Comparison of ENCODE assay signal across 8 mouse cellular contexts in the genomic region with DNA sequence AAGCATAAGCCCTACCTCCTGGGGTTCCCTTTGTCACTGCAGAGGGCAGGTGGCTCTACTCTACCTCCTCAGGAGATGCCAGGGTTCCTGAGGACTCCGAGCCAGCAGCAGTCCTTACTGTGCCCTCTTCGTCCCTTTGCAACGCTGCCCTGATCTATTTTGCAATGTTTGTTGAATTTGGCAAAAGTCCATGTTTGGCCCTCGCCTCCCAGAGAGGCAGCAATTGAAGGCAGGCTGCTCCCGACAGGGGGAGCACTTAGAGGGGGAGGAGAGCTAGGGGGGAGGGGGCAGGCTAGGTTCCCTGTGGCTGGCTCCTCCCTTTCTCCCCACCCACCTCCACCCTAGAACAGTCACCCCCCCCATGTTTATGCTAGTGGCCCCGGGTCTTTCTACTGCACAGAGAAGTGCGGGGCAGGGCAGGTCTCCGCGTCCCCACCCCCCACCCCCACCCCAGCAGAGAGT. TPM values are rescaled to one million over a fixed set of nuclear protein-coding genes. Genes with fewer than 3 reads are reported as not detected.
DNase-seq lines count a peak whose midpoint lies in the region; ATAC-seq lines count a peak whose summit lies in the region.

No protein-coding gene starts in this region.

- no peak overlapping the region for H3K4me3 ChIP-seq in heart, embryonic 11.5 days (ENCODE audit: low read depth, low read length)

- H3K9me3 ChIP-seq in heart, embryonic 11.5 days (replicated peaks; ENCODE audit: control insufficient read depth, low read length) = no peaks in the 10 kb centered on the region

- H3K36me3 ChIP-seq in heart, embryonic 11.5 days (ENCODE audit: control insufficient read depth, insufficient read depth, low read length) = no peaks in the 10 kb centered on the region

- no peaks in the 10 kb centered on the region; the same call in 1 of the 2 replicates for H3K27me3 ChIP-seq in heart, embryonic 11.5 days (ENCODE audit: control insufficient read depth, insufficient read depth, low read length)

- no peaks in the 10 kb centered on the region; the same call in 1 of the 2 replicates for H3K4me1 ChIP-seq in heart, embryonic 11.5 days (ENCODE audit: control insufficient read depth, insufficient read depth, low read length)

- ATAC-seq in heart, embryonic 11.5 days (replicated peaks; ENCODE audit: insufficient number of reproducible peaks, low FRiP score, low TSS enrichment) = no peak
- peak; percentile 48 for ATAC-seq in megakaryocyte-erythroid progenitor cell, adult 5-6 weeks (replicated peaks; ENCODE audit: low FRiP score, low TSS enrichment, poor library complexity, severe bottlenecking)

- peak overlapping the region; percentile 38 for H3K4me2 ChIP-seq in heart, embryonic 11.5 days

- 10% methylated on average over 9 of the region's 9 CpGs for WGBS in heart, embryonic 11.5 days (ENCODE audit: insufficient replicate concordance)

- no peak overlapping the region for H3K9ac ChIP-seq in heart, embryonic 11.5 days (ENCODE audit: low read depth, low read length)

- peak; percentile 25 for DNase-seq in thymus, postnatal 14 days
- DNase-seq in thymus, postnatal 10 days (ENCODE audit: low spot score in 2 of 2) = no peak
- DNase-seq in cerebellum, adult 11 months = peak; percentile 38
- DNase-seq in kidney, postnatal 36 days = peak; percentile 66 to 72
- DNase-seq in spleen, adult 18-20 months = no peak
- no peak for DNase-seq in layer of hippocampus, adult 8-10 months (ENCODE audit: low spot score in 2 of 2)

- H3K27ac ChIP-seq in heart, embryonic 11.5 days (ENCODE audit: low read depth, low read length) = no peak overlapping the region

RNA-seq across cellular contexts. Expression of a gene that starts 2.0 kb away (rescaled TPM):
- polyA plus RNA-seq in heart, embryonic 11.5 days (2014; fragmentation: Nextera tagmentation; extraction: Ambion mirVana) = not detected in 2 replicates
- total RNA-seq in megakaryocyte-erythroid progenitor cell, adult 5-6 weeks (2014; fragmentation: Nextera tagmentation) = not detected in 2 replicates
- not detected in 2 replicates for total RNA-seq in megakaryocyte-erythroid progenitor cell, adult 5-6 weeks (2017)
- total RNA-seq in layer of hippocampus, adult 8-10 months (2022) = under 1 TPM in 1 of 4 experiments, not detected in 3; 0.25 TPM

RNA-seq across cellular contexts. Expression of a gene that starts 9.3 kb away (rescaled TPM):
- polyA plus RNA-seq in heart, embryonic 11.5 days (2014; fragmentation: Nextera tagmentation; extraction: Ambion mirVana) = 1.8 and 2.0 TPM in 2 replicates
- total RNA-seq in megakaryocyte-erythroid progenitor cell, adult 5-6 weeks (2014; fragmentation: Nextera tagmentation) = 0.52 and 1.4 TPM in 2 replicates
- total RNA-seq in megakaryocyte-erythroid progenitor cell, adult 5-6 weeks (2017) = 1.2 TPM in 1 of 2 replicates, not detected in the other
- total RNA-seq in layer of hippocampus, adult 8-10 months (2022) = 1 to 10 TPM; 1.3 to 3.1 (median 1.8) TPM

RNA-seq across cellular contexts. Expression of a gene that starts 35.3 kb away (rescaled TPM):
- polyA plus RNA-seq in heart, embryonic 11.5 days (2014; fragmentation: Nextera tagmentation; extraction: Ambion mirVana) = 1.4 and 1.7 TPM in 2 replicates
- total RNA-seq in megakaryocyte-erythroid progenitor cell, adult 5-6 weeks (2014; fragmentation: Nextera tagmentation) = not detected in 2 replicates
- total RNA-seq in megakaryocyte-erythroid progenitor cell, adult 5-6 weeks (2017) = not detected in 2 replicates
- 10 to 100 TPM; 28.0 to 46.6 (median 34.7) TPM for total RNA-seq in layer of hippocampus, adult 8-10 months (2022)

RNA-seq across cellular contexts. Expression of a gene that starts 54.8 kb away (rescaled TPM):
- 0.11 TPM in 1 of 2 replicates, not detected in the other for polyA plus RNA-seq in heart, embryonic 11.5 days (2014; fragmentation: Nextera tagmentation; extraction: Ambion mirVana)
- not detected in 2 replicates for total RNA-seq in megakaryocyte-erythroid progenitor cell, adult 5-6 weeks (2014; fragmentation: Nextera tagmentation)
- total RNA-seq in megakaryocyte-erythroid progenitor cell, adult 5-6 weeks (2017) = not detected in 2 replicates
- total RNA-seq in layer of hippocampus, adult 8-10 months (2022) = not detected

Comparison
In these comparisons a context has a peak if more than half of its experiments do, and no peak if none do; other contexts are left out.
1. DNase-seq: peak in thymus, postnatal 14 days (single experiment), cerebellum, adult 11 months (single experiment) and kidney, postnatal 36 days (2 of 2); none in thymus, postnatal 10 days (0 of 2), spleen, adult 18-20 months (0 of 2) and layer of hippocampus, adult 8-10 months (0 of 2).
2. RNA of a gene that starts 35.3 kb away (total RNA-seq): 28.0 to 46.6 TPM in layer of hippocampus, adult 8-10 months; not detected in megakaryocyte-erythroid progenitor cell, adult 5-6 weeks; every median in the first group is over 10 times any median in the second.